Comparison of ENCODE assay signal across 9 mouse cellular contexts in genomic region chr6:49097596-49098110, GRCm38 (mm10). TPM values are rescaled to one million over a fixed set of nuclear protein-coding genes. Genes with fewer than 3 reads are reported as not detected.
DNase-seq lines count a peak whose midpoint lies in the region; ATAC-seq and TF ChIP-seq lines count a peak whose summit lies in the region.
"Had no signal": no experiment of that assay in that cellular context is flagged by ENCODE, and none has a peak within 500 bp of the region (broad histone marks: within the 10 kb centered on the region; RNA-seq: fewer than 3 reads in every experiment).

No protein-coding gene starts in this region.

- peaks cover 13% of the 10 kb centered on the region for H3K4me1 ChIP-seq in kidney, adult 2 months (ENCODE audit: control insufficient read depth, insufficient read depth, low read length)
- peaks cover 21% of the 10 kb centered on the region for H3K4me1 ChIP-seq in embryonic facial prominence, embryonic 15.5 days
- H3K4me1 ChIP-seq in limb, embryonic 15.5 days: peaks cover 17% of the 10 kb centered on the region
- H3K4me1 ChIP-seq: neural tube, embryonic 12.5 days had no signal

- no peak overlapping the region for H3K4me3 ChIP-seq in kidney, adult 2 months (ENCODE audit: insufficient read depth, low read depth, low read length)
- H3K4me3 ChIP-seq in embryonic facial prominence, embryonic 15.5 days (replicated peaks): no peak overlapping the region
- no peak overlapping the region for H3K4me3 ChIP-seq in limb, embryonic 15.5 days
- H3K4me3 ChIP-seq: neural tube, embryonic 12.5 days had no signal

- H3K9ac ChIP-seq in embryonic facial prominence, embryonic 15.5 days: no peak overlapping the region
- no peak overlapping the region for H3K9ac ChIP-seq in limb, embryonic 15.5 days
- H3K9ac ChIP-seq: neural tube, embryonic 12.5 days had no signal

- no peak for TF ChIP-seq CTCF in kidney, adult 2 months (conservative IDR thresholded peaks at IDR 0.05; ENCODE audit: insufficient read depth, insufficient read length, low read depth, low read length)
- TF ChIP-seq CTCF in brain, embryonic 14.5 days (IDR thresholded peaks at IDR 0.05; ENCODE audit: borderline replicate concordance, extremely low read depth, insufficient read depth, insufficient read length): no peak

- H3K9me3 ChIP-seq in embryonic facial prominence, embryonic 15.5 days (replicated peaks): no peaks in the 10 kb centered on the region
- H3K9me3 ChIP-seq in limb, embryonic 15.5 days: no peaks in the 10 kb centered on the region
- H3K9me3 ChIP-seq: neural tube, embryonic 12.5 days had no signal

- DNase-seq in kidney, adult 2 months: peak; percentile 43
- no peak for DNase-seq in kidney, postnatal 25 days
- peak; percentile 70 for DNase-seq in brain, embryonic 14.5 days (ENCODE audit: low read depth)
- no peak for DNase-seq in right cerebral cortex, postnatal 36 days (ENCODE audit: low spot score in 2 of 2)
- no peak for DNase-seq in urinary bladder, adult 2 months (ENCODE audit: low spot score)
- DNase-seq in thymus, postnatal 36 days: no peak

- no peaks in the 10 kb centered on the region for H3K36me3 ChIP-seq in kidney, adult 2 months (ENCODE audit: control insufficient read depth, insufficient read depth, low read length)
- H3K36me3 ChIP-seq in embryonic facial prominence, embryonic 15.5 days: peaks cover 37% of the 10 kb centered on the region; the same call in 1 of the 2 replicates
- peaks cover 41% of the 10 kb centered on the region for H3K36me3 ChIP-seq in limb, embryonic 15.5 days

- no peak for TF ChIP-seq POLR2A in kidney, adult 2 months (IDR thresholded peaks at IDR 0.05; ENCODE audit: low read depth, low read length)
- TF ChIP-seq POLR2A in brain, embryonic 14.5 days (IDR thresholded peaks at IDR 0.05; ENCODE audit: borderline replicate concordance, extremely low read depth, insufficient read depth, insufficient read length, poor library complexity, severe bottlenecking): no peak

- no peak overlapping the region for H3K4me2 ChIP-seq in embryonic facial prominence, embryonic 15.5 days (replicated peaks)
- no peak overlapping the region for H3K4me2 ChIP-seq in limb, embryonic 15.5 days
- H3K4me2 ChIP-seq: neural tube, embryonic 12.5 days had no signal

- no peak for ATAC-seq in embryonic facial prominence, embryonic 15.5 days (ENCODE audit: insufficient number of reproducible peaks, low FRiP score, low TSS enrichment, low read depth)
- ATAC-seq in limb, embryonic 15.5 days (ENCODE audit: insufficient number of reproducible peaks, low FRiP score, low TSS enrichment, low read depth): no peak

- H3K27me3 ChIP-seq in kidney, adult 2 months (replicated peaks; ENCODE audit: control insufficient read depth, insufficient read depth, low read length): no peaks in the 10 kb centered on the region
- no peaks in the 10 kb centered on the region for H3K27me3 ChIP-seq in embryonic facial prominence, embryonic 15.5 days
- no peaks in the 10 kb centered on the region for H3K27me3 ChIP-seq in limb, embryonic 15.5 days
- H3K27me3 ChIP-seq: neural tube, embryonic 12.5 days had no signal

- H3K27ac ChIP-seq in kidney, adult 2 months (ENCODE audit: insufficient read depth, low read depth, low read length): peak overlapping the region; percentile 25; the same call in 1 of the 2 replicates
- H3K27ac ChIP-seq in embryonic facial prominence, embryonic 15.5 days (replicated peaks): peak overlapping the region; percentile 76
- H3K27ac ChIP-seq in limb, embryonic 15.5 days: peak overlapping the region; percentile 76
- H3K27ac ChIP-seq: neural tube, embryonic 12.5 days had no signal

- WGBS in kidney, adult 2 months: 45% methylated on average over 5 of the region's 5 CpGs
- WGBS in embryonic facial prominence, embryonic 15.5 days: 69% methylated on average over 5 of the region's 5 CpGs
- WGBS in limb, embryonic 15.5 days: 70% methylated on average over 5 of the region's 5 CpGs

RNA-seq across cellular contexts. Expression of gene Malsu1, which starts 24.1 kb away (rescaled TPM):
- polyA plus RNA-seq in kidney, adult 2 months (2012; rRNA removed): 22.7 and 27.0 TPM in 2 replicates
- polyA plus RNA-seq in brain, embryonic 14.5 days (2012; rRNA removed): 18.6 and 27.7 TPM in 2 replicates
- 58.3 and 61.2 TPM in 2 replicates for polyA plus RNA-seq in embryonic facial prominence, embryonic 15.5 days (2015; fragmentation: Nextera tagmentation; extraction: Ambion mirVana)
- polyA plus RNA-seq in limb, embryonic 15.5 days (2015; fragmentation: Nextera tagmentation; extraction: Ambion mirVana): 57.0 and 61.7 TPM in 2 replicates
- polyA plus RNA-seq in urinary bladder, adult 2 months (2012; rRNA removed): 29.2 and 31.8 TPM in 2 replicates

Comparison
In these comparisons a context has a peak if more than half of its experiments do, and no peak if none do; other contexts are left out.
1. DNase-seq: peak in kidney, adult 2 months (single experiment) and brain, embryonic 14.5 days (single experiment); none in kidney, postnatal 25 days (0 of 2), right cerebral cortex, postnatal 36 days (0 of 2), urinary bladder, adult 2 months (single experiment) and thymus, postnatal 36 days (0 of 2).
2. H3K27ac ChIP-seq: peak in every context shown above with its lines; median percentile 76 in embryonic facial prominence, embryonic 15.5 days; 76 in limb, embryonic 15.5 days; 25 in kidney, adult 2 months.